In the genomic region with DNA sequence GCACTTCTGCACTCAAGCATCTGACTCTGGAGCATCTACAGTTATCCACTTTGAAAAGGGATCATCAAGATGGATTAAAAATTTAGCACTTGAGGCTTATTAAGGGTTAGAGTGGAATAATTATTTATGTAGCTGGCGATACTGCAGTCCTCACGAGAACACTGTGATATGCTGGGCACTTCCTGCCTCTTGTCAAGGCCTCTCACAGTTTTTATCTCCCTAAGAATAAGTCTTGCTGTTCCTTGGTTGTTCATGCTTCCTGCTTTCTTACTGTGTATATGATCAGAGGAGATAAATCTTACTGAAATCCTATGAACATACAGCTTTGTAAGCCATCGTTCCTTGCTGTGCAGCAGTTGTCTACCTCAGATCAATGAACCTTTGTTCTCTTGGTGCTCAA, we compare ENCODE assay signal across 21 mouse cellular contexts.
DNase-seq lines count a peak whose midpoint lies in the region; ATAC-seq and TF ChIP-seq lines count a peak whose summit lies in the region.
"Had no signal": no experiment of that assay in that cellular context is flagged by ENCODE, and none has a peak within 500 bp of the region (broad histone marks: within the 10 kb centered on the region; RNA-seq: fewer than 3 reads in every experiment).

No protein-coding gene starts in this region.

- peak overlapping the region; percentile 58 for H3K27ac ChIP-seq in layer of hippocampus, adult 2 months
- no peak overlapping the region for H3K27ac ChIP-seq in MEL (ENCODE audit: control insufficient read depth, low read depth, low read length)
- no peak overlapping the region for H3K27ac ChIP-seq in forebrain, embryonic 13.5 days
- H3K27ac ChIP-seq: forebrain, embryonic 12.5 days; hindbrain, postnatal 0 days; lung, embryonic 15.5 days; midbrain, embryonic 12.5 days had no signal

- H3K9me3 ChIP-seq in MEL (replicated peaks; ENCODE audit: insufficient read depth, low read length): no peaks in the 10 kb centered on the region
- H3K9me3 ChIP-seq in forebrain, embryonic 13.5 days (replicated peaks): no peaks in the 10 kb centered on the region
- H3K9me3 ChIP-seq: forebrain, embryonic 12.5 days; lung, embryonic 15.5 days; midbrain, embryonic 12.5 days had no signal

- 32% methylated on average over 3 of the region's 3 CpGs for WGBS in forebrain, embryonic 13.5 days

- peaks cover 14 to 20% of the 10 kb centered on the region in 2 experiments; a peak in 3 of 4 replicates for H3K4me1 ChIP-seq in MEL (ENCODE audit: control insufficient read depth in 1 of 2, insufficient read depth in 2 of 2, low read length in 2 of 2)
- peaks cover 21% of the 10 kb centered on the region for H3K4me1 ChIP-seq in forebrain, embryonic 13.5 days

- H3K27me3 ChIP-seq in MEL (ENCODE audit: control insufficient read depth in 1 of 2, insufficient read depth in 2 of 2, low read length in 2 of 2): no peaks in the 10 kb centered on the region
- no peaks in the 10 kb centered on the region for H3K27me3 ChIP-seq in forebrain, embryonic 13.5 days
- H3K27me3 ChIP-seq: forebrain, embryonic 12.5 days; lung, embryonic 15.5 days; midbrain, embryonic 12.5 days; Patski had no signal

- TF ChIP-seq CTCF in layer of hippocampus, adult 2 months (conservative IDR thresholded peaks at IDR 0.05): no peak
- no peak for TF ChIP-seq CTCF in MEL (IDR thresholded peaks at IDR 0.05 in 2 of 3, conservative IDR thresholded peaks at IDR 0.05 in 1 of 3; ENCODE audit: control insufficient read depth in 1 of 3, insufficient read depth in 1 of 3, low read depth in 2 of 3, low read length in 3 of 3, poor library complexity in 1 of 3, severe bottlenecking in 1 of 3)

- TF ChIP-seq RAD21 in MEL (IDR thresholded peaks at IDR 0.05; ENCODE audit: low read depth, low read length): no peak

- no peak overlapping the region for H3K4me3 ChIP-seq in layer of hippocampus, adult 2 months
- no peak overlapping the region for H3K4me3 ChIP-seq in MEL (ENCODE audit: control insufficient read depth in 1 of 2, insufficient read depth in 1 of 2, low read depth in 2 of 2, low read length in 2 of 2)
- no peak overlapping the region for H3K4me3 ChIP-seq in forebrain, embryonic 13.5 days
- H3K4me3 ChIP-seq: forebrain, embryonic 12.5 days; lung, embryonic 15.5 days; midbrain, embryonic 12.5 days had no signal

- TF ChIP-seq EP300 in MEL (IDR thresholded peaks at IDR 0.05; ENCODE audit: low read depth in 1 of 2, low read length in 2 of 2): no peak

- H3K4me2 ChIP-seq in forebrain, embryonic 13.5 days: no peak overlapping the region
- H3K4me2 ChIP-seq: forebrain, embryonic 12.5 days; lung, embryonic 15.5 days; midbrain, embryonic 12.5 days had no signal

- ATAC-seq in frontal cortex, adult (ENCODE audit: low TSS enrichment): peak; percentile 27; the same call in 1 of the 2 replicates
- peak; percentile 29 for ATAC-seq in inflammation-experienced regulatory T-cells, adult 6 months
- no peak for ATAC-seq in forebrain, embryonic 13.5 days
- ATAC-seq: hindbrain, postnatal 0 days; Patski had no signal

- TF ChIP-seq POLR2A in MEL (IDR thresholded peaks at IDR 0.05; ENCODE audit: control insufficient read depth in 1 of 2, insufficient read depth in 1 of 2, low read depth in 1 of 2, low read length in 2 of 2, poor library complexity in 1 of 2): no peak

- peaks cover 4 to 51% of the 10 kb centered on the region in 2 experiments for H3K36me3 ChIP-seq in MEL (ENCODE audit: control insufficient read depth in 1 of 2, insufficient read depth in 2 of 2, low read length in 2 of 2)
- no peaks in the 10 kb centered on the region for H3K36me3 ChIP-seq in forebrain, embryonic 13.5 days (ENCODE audit: poor library complexity, severe bottlenecking)
- H3K36me3 ChIP-seq: forebrain, embryonic 12.5 days; lung, embryonic 15.5 days; midbrain, embryonic 12.5 days had no signal

- DNase-seq in frontal cortex, postnatal 25 days (ENCODE audit: low spot score in 2 of 2): no peak
- DNase-seq in layer of hippocampus, adult 2 months (ENCODE audit: low spot score in 2 of 2): no peak
- no peak for DNase-seq in layer of hippocampus, postnatal 25 days (ENCODE audit: extremely low spot score in 1 of 2, low spot score in 1 of 2)
- DNase-seq in MEL (ENCODE audit: low read depth, low spot score): no peak
- DNase-seq in lung, postnatal 10 days: no peak
- DNase-seq: adrenal gland, postnatal 36 days; cerebellum, postnatal 10 days; heart, adult 11 months; heart, postnatal 36 days; kidney, adult 9 months; kidney, postnatal 4 days; liver; thymus, postnatal 25 days had no signal

- H3K9ac ChIP-seq in MEL (ENCODE audit: control insufficient read depth, low read depth, low read length, poor library complexity, severe bottlenecking): no peak overlapping the region
- no peak overlapping the region for H3K9ac ChIP-seq in forebrain, embryonic 13.5 days
- H3K9ac ChIP-seq: forebrain, embryonic 12.5 days; lung, embryonic 15.5 days; midbrain, embryonic 12.5 days had no signal

- H3K79me2 ChIP-seq in MEL (ENCODE audit: control insufficient read depth, insufficient read depth, low read length, poor library complexity): peaks cover 30% of the 10 kb centered on the region

TF ChIP-seq in MEL, 35 proteins besides CTCF, POLR2A, EP300 and RAD21:
- TF ChIP-seq TAL1 (IDR thresholded peaks at IDR 0.05; ENCODE audit: low read length) (no peak), GATA1 (IDR thresholded peaks at IDR 0.05; ENCODE audit: low read depth, low read length) (no peak), ELF1 (IDR thresholded peaks at IDR 0.05; ENCODE audit: low read depth, low read length) (peak; percentile 56; the same call in 1 of the 2 replicates)
TF ChIP-seq in MEL: peak in this region for 1.
